Mouse (Mus musculus): ENCODE measurements around the gene Scfd2.

The Scfd2 gene

GRCm38 (mm10) chr5:74531630-74532280 lies at the start of gene Scfd2:
TSS of gene Scfd2 (minus strand) at chr5:74531759.
- DNase-seq = peak; percentile 94 to 97

- DNase-seq = no peak
Observed at GRCm38 (mm10) chr5:74571767-74572166, 40.2 kb upstream of the Scfd2 start.

- no peak for DNase-seq
Observed at GRCm38 (mm10) chr5:74561151-74561550, 29.6 kb upstream of the Scfd2 start.

GRCm38 (mm10) chr5:74549566-74549965 lies 18.0 kb upstream of the Scfd2 start:
- no peak for DNase-seq

- no peak for DNase-seq
Observed at GRCm38 (mm10) chr5:74545606-74546005, 14.0 kb upstream of the Scfd2 start.

GRCm38 (mm10) chr5:74536180-74536947 lies 4.8 kb upstream of the Scfd2 start:
- no peak for DNase-seq

- peak; percentile 85 to 88 for DNase-seq
Observed at GRCm38 (mm10) chr5:74535240-74536021, 3.9 kb upstream of the Scfd2 start, which contains the start of gene Fip1l1. TSS of gene Fip1l1 (plus strand) at chr5:74535449.

GRCm38 (mm10) chr5:74530785-74531184 lies 774 bp downstream of the Scfd2 start:
- no peak for DNase-seq

- no peak for DNase-seq
Observed at GRCm38 (mm10) chr5:74527025-74527424, 4.5 kb downstream of the Scfd2 start.

GRCm38 (mm10) chr5:74511686-74512085 lies 19.9 kb downstream of the Scfd2 start:
- DNase-seq = no peak

- DNase-seq = no peak
Observed at GRCm38 (mm10) chr5:74492705-74493104, 38.9 kb downstream of the Scfd2 start.

GRCm38 (mm10) chr5:74484646-74485045 lies 46.9 kb downstream of the Scfd2 start:
- no peak for DNase-seq

GRCm38 (mm10) chr5:74482633-74483032 lies 48.9 kb downstream of the Scfd2 start:
- no peak for DNase-seq

- no peak for DNase-seq
Observed at GRCm38 (mm10) chr5:74482034-74482433, 49.5 kb downstream of the Scfd2 start.

GRCm38 (mm10) chr5:74480409-74480808 lies 51.1 kb downstream of the Scfd2 start:
- DNase-seq = no peak

GRCm38 (mm10) chr5:74479947-74480346 lies 51.6 kb downstream of the Scfd2 start:
- DNase-seq = no peak

GRCm38 (mm10) chr5:74479157-74479556 lies 52.4 kb downstream of the Scfd2 start:
- no peak for DNase-seq

- DNase-seq = no peak
Observed at GRCm38 (mm10) chr5:74476551-74476950, 55.0 kb downstream of the Scfd2 start.

GRCm38 (mm10) chr5:74473117-74473516 lies 58.4 kb downstream of the Scfd2 start:
- DNase-seq = no peak

GRCm38 (mm10) chr5:74470819-74471218 lies 60.7 kb downstream of the Scfd2 start:
- DNase-seq = no peak

- no peak for DNase-seq
Observed at GRCm38 (mm10) chr5:74469620-74470019, 61.9 kb downstream of the Scfd2 start.

GRCm38 (mm10) chr5:74467753-74468152 lies 63.8 kb downstream of the Scfd2 start:
- no peak for DNase-seq

- DNase-seq = no peak
Observed at GRCm38 (mm10) chr5:74456759-74457158, 74.8 kb downstream of the Scfd2 start.
